Mouse (Mus musculus) gastrocnemius, postnatal 14 days (tissue): ENCODE data around the gene Arhgap9. TPM values are rescaled to one million over a fixed set of nuclear protein-coding genes. Genes with fewer than 3 reads are reported as not detected.

Experiments
- DNase-seq: peaks from one replicate; pipeline ENCODE4 v3.0.0; 2021; ENCODE audit warnings: mixed read lengths
- intact Hi-C: fragments of 180-260 bp; cut with DNase I; formaldehyde crosslinking; loops from one replicate; pipeline ENCODE4 v1.15.1; 2025; ENCODE audit warnings: low total_unique reads
- total RNA-seq, 2 experiments: library from RNA; stranded (reverse); gene quantifications; 2 replicates each; pipeline ENCODE4 v1.2.3; 2021

Gene Arhgap9
- total RNA-seq, 2 experiments from 2014 or later, result 1.3 to 2.1 TPM

DNA sequence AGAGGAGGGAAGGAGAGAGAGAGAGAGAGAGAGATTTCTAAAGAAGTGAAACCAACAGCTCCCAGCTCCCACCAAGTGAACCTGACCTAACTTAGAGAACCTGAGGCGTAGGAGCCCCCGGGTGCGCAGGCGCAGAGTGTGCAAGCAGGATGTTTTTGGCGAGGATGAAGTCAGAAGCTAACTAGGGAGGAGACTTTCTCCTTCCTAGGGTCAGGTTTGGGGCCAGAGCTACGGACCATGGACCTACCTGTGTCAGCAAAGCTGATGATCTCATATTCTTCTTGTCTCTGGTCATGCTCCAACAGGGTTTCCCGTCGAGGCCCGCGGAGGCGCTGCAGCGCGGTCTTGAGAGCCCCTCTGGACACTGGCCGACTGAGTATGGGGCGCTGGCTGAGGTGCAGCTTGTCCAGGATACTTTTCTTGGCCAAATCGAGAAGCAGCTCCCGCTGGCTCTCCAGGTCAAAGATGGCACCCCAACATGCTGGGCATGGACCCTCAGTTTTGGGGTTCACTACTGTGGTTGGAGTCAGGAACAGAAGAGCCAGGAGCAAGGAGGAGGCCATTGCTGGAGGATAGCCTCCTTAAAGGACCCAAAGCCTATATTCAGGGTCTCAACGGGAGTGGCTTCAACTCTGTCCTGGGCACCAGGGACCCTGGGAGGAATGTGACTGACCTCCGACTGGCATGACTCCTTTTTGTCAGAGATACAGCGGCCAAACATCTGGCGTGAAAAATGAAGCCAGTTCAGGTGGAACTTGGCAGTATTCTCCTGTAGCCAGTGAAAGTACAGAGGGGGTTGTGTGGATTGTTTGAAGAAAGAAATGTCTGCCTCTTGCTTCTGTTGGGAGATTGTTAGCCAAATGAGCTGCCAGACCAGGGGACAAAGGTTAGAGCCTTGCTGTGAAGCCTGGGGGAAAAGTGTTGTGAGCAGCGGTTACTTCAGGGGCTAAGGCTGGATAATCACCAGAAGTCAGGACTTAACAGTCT is 48.4 kb downstream of the Arhgap9 start, which contains the start of gene Inhbc:
Gene Inhbc, minus strand, starts transcription at position 598 of the 987 bp plus-strand sequence.
- DNase-seq, result no peak
- intact Hi-C loops, result no loop called here

DNA sequence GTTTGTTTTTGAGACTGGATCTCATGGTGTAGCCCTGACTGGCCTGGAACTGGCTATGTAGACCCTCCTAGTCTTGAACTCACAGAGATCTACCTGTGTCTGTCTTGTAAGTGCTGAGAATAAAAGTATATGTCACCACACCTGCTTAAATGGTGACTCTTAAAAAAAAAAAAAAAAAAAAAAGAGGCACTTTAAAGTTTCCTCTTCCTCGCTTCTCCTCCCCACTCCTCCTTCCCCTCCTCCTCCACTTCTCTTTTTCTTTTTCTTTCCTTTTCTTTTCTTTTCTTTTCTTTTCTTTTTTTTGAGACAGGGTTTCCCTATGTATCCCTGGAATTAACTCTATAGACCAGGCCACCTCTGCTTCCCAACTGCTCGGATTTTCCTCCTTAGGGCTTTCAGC is 49.3 kb downstream of the Arhgap9 start:
- DNase-seq, result no peak
- intact Hi-C loops, result no loop called here

GRCm38 (mm10) chr10:127377700-127378099 is 55.9 kb downstream of the Arhgap9 start:
- DNase-seq, result no peak
- intact Hi-C loops, result no loop called here

Other genes with a start within 250 kb of the Arhgap9 start
- gene Agap2, start 246.7 kb upstream of the Arhgap9 start, total RNA-seq, result 1 to 10 TPM; 3.4 to 6.7 TPM
- gene Os9, start 200.8 kb upstream of the Arhgap9 start, total RNA-seq, result 10 to 100 TPM; 20.3 to 23.5 TPM
- 1 to 10 TPM; 1.5 to 1.9 TPM for gene B4galnt1, start 156.7 kb upstream of the Arhgap9 start, total RNA-seq
- 1 to 10 TPM; 3.7 to 7.6 TPM for gene Slc26a10, start 141.3 kb upstream of the Arhgap9 start, total RNA-seq
- 10 to 100 TPM; 13.9 to 14.4 TPM for gene Arhgef25, start 131.9 kb upstream of the Arhgap9 start, total RNA-seq
- 10 to 100 TPM; 22.2 to 24.8 TPM for gene Dtx3, start 126.2 kb upstream of the Arhgap9 start, total RNA-seq
- gene Pip4k2c, start 110.4 kb upstream of the Arhgap9 start, total RNA-seq, result 1 to 10 TPM; 6.3 to 7.6 TPM
- under 1 TPM; 0.45 to 0.53 TPM for gene Kif5a, start 58.6 kb upstream of the Arhgap9 start, total RNA-seq
- gene Dctn2, start 55.6 kb upstream of the Arhgap9 start, total RNA-seq, result 100 to 1,000 TPM in 1 of 2 experiments, 10 to 100 TPM in 1; 99.8 to 103 TPM
- gene Mbd6, start 32.9 kb upstream of the Arhgap9 start, total RNA-seq, result 10 to 100 TPM; 16.1 to 17.1 TPM
- 10 to 100 TPM; 50.3 to 56.0 TPM for gene Mars, start 10.2 kb upstream of the Arhgap9 start, total RNA-seq
- gene Gli1, start 20.0 kb downstream of the Arhgap9 start, total RNA-seq, result 1 to 10 TPM; 2.3 to 2.7 TPM
- gene Inhbe, start 32.4 kb downstream of the Arhgap9 start, total RNA-seq, result not detected
- not detected for gene Inhbc, start 48.5 kb downstream of the Arhgap9 start, total RNA-seq
- gene R3hdm2, start 58.4 kb downstream of the Arhgap9 start, total RNA-seq, result 10 to 100 TPM; 84.1 to 89.2 TPM
- gene Stac3, start 179.7 kb downstream of the Arhgap9 start, total RNA-seq, result 100 to 1,000 TPM; 315 to 336 TPM
- 10 to 100 TPM; 23.3 to 25.3 TPM for gene Ndufa4l2, start 193.0 kb downstream of the Arhgap9 start, total RNA-seq
- gene Shmt2, start 200.5 kb downstream of the Arhgap9 start, total RNA-seq, result 10 to 100 TPM; 29.4 to 33.1 TPM
- gene Nxph4, start 212.6 kb downstream of the Arhgap9 start, total RNA-seq, result 1 to 10 TPM; 1.3 to 1.5 TPM